In the genomic region with DNA sequence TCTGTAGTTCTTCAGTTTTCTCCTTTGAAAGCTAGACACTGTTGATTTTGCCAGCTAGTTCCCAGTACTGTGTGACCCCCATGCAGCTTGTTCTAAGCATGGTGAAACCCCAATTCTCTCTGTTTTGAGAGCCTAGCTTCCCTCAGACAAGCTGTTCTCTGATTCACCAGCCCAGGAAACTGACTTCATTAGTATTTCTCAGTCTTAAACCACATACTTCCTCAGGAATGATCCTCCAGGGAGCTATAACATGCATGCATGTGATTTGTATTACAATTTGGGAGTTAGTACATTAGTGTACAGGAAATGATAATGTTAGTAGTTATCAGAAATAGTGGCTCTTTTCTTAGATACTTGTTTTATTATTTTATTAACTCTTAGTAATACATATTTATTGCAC, we compare ENCODE assay signal across 1 mouse cellular context.
TF ChIP-seq lines count a peak whose summit lies in the region.

No protein-coding gene starts in this region.

TF ChIP-seq in CH12.LX, 34 proteins besides CTCF, POLR2A, EP300 and RAD21:
- TF ChIP-seq ELF1 (IDR thresholded peaks at IDR 0.05; ENCODE audit: low read depth, low read length): no peak
- no peak for TF ChIP-seq PAX5 (IDR thresholded peaks at IDR 0.05; ENCODE audit: low read length)
- TF ChIP-seq JUND (conservative IDR thresholded peaks at IDR 0.05; ENCODE audit: low read depth, low read length): no peak
- TF ChIP-seq CHD1 (IDR thresholded peaks at IDR 0.05; ENCODE audit: low read depth, low read length): no peak
- TF ChIP-seq ZKSCAN1 (IDR thresholded peaks at IDR 0.05; ENCODE audit: borderline replicate concordance, low read depth, low read length): no peak
- no peak for TF ChIP-seq SIN3A (IDR thresholded peaks at IDR 0.05; ENCODE audit: low read length)
- TF ChIP-seq MAX (IDR thresholded peaks at IDR 0.05; ENCODE audit: low read length): no peak
